Mouse (Mus musculus): ENCODE measurements around the gene Lrrc39. TPM values are rescaled to one million over a fixed set of nuclear protein-coding genes. Genes with fewer than 3 reads are reported as not detected.
"Not testable (repeated sequence)": the region's sequence is repeated elsewhere in the genome, so short reads cannot be mapped to it uniquely, and the experiment has no call there.

Gene Lrrc39
- 10 to 100 TPM; 42.6 to 54.3 TPM for total RNA-seq (2021)
- long read RNA-seq, experiment 1, transcript Lrrc39-201 (9 exons, 3,087 nt), result major isoform, 78 of 113 reads
- long read RNA-seq, experiment 1, partial matches to known transcripts, result 16 of 113 reads
- long read RNA-seq, experiment 1, other reads (novel, unspliced or antisense), result 17 of 113 reads
- long read RNA-seq, experiment 2, transcript Lrrc39-201 (9 exons, 3,087 nt), result major isoform, 63 of 97 reads
- long read RNA-seq, experiment 2, transcript Lrrc39-202 (5 exons, 2,880 nt), result minor isoform, 7 of 97 reads
- long read RNA-seq, experiment 2, partial matches to known transcripts, result 12 of 97 reads
- long read RNA-seq, experiment 2, other reads (novel, unspliced or antisense), result 15 of 97 reads

DNA sequence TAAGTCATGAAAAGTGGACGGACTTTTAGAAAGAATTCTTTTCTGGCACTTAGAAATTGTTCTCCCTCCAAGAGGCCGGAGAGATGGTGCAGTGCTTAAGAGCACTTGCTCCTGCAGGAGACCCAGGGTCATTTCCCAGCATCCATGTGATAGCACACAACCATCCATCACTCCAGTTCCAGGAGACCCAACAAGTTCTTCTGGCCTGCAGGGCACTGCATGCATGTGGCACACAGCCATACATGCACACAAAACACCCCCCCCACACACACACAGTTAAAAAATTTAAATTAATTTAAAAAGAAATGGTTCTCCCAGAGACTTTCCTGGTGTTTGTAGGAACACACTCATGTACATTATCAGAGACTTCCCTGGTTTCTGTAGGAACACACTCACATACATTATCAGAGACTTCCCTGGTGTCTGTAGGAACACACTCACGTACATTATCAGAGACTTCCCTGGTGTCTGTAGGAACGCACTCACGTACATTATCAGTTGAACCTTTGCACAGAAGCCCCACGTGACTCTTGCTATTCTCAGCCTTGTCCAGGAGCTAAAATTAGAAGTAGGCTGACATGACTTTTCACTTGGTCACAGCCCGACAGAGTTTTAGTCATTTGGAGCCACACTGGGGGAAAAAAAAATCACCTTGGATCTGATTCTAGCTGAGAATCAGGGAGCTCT, at the start of gene Lrrc39:
Lrrc39 (plus strand) TSS at position 566 of the 687 bp plus-strand sequence.
- peak; percentile 7 for DNase-seq

DNA sequence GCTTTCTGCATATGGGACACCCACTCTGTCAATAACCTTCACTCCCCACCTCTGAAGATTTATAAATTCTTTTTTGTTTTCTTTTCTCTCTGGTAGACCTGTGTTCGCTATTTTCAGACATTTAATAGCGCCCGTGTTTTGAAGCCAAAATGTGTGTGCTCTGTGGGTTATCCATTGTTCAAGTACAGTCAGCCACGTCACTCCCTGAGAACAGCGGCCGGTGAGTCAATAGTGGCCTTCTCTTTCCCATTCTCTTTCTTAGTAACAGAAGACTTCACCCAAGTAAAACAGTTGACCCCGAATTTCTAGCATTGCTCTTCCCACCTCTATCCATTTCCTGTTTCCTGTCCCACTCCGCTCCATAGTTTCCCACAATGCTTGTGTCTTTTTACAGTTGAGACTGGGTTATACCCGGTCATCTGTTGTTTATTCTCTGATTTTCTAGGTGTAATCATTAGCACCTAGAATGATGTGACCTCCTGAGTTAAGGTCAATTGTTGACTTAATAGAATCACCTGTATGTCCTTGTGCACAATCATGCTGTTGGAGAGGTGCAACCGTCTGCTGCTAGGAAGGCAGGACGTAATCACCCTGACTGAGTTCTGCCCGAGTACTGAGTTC, 42.5 kb upstream of the Lrrc39 start:
- no peak for DNase-seq

- DNase-seq, result no peak
These were observed 33.0 kb upstream of the Lrrc39 start for GRCm38 (mm10) chr3:116529741-116530140.

DNA sequence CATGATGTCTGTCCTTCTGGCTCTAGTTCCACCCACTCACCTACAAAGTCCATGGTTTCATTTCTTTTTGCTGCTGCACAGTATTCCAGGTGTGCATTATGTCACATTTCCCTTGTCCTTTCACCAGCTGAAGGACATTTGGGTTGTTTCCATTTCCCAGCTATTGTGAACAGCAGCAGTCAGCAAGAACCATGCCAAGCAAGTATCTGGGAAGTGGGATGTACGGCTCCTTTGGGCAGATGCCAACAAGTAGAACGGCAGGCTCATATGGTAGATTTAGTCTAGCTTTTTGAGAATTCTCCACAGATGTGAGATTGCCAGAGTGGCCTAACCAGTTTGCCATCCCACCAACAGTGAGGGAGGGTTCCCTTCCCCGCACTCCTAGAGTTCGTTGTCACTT, 31.9 kb upstream of the Lrrc39 start:
- no peak for DNase-seq

GRCm38 (mm10) chr3:116536428-116537199, 26.2 kb upstream of the Lrrc39 start:
- DNase-seq, result no peak

GRCm38 (mm10) chr3:116537200-116537573, 25.6 kb upstream of the Lrrc39 start:
- no peak for DNase-seq

- no peak for DNase-seq
These were observed 20.7 kb upstream of the Lrrc39 start for GRCm38 (mm10) chr3:116542070-116542469.

- no peak for DNase-seq
These were observed 20.2 kb upstream of the Lrrc39 start for GRCm38 (mm10) chr3:116542532-116542931.

DNA sequence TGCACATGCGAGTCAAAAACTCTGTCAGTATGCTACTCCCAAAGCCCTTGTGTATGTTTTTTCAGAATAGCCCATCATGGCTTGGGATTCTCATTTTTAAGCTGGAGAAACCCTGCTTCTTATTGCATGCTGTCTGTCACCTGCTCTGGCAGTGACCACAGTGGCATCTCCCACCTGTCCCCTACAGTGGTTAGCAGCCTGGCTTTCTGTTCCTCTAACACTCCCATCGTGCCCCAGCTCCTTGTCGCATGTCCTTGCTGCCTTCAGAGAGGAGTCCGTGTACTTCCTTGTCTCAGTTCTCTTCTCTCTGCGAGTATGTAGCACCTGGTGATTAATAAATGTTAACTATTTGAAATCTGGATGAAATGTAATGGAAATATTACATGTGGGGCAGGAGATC, 15.3 kb upstream of the Lrrc39 start:
- no peak for DNase-seq

DNA sequence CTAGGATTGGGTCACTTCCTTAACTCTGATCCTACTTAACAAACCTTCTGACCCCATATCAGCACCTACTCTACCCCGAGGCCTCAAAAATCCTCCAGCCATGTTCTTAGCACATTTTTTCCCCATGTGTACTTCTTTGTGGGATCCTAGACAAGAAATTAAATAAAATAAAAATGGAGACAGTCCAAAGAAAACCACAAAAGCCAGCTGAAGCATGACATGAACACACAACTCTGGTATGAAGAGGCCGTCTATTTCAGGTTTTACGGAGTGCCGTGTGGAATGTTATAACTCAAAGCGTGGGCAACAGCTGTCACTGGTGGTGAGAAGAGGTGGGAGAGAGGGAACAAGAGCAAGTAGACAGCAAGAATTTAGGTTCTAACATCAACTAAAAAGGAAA, 11.4 kb upstream of the Lrrc39 start:
- DNase-seq, result no peak

DNA sequence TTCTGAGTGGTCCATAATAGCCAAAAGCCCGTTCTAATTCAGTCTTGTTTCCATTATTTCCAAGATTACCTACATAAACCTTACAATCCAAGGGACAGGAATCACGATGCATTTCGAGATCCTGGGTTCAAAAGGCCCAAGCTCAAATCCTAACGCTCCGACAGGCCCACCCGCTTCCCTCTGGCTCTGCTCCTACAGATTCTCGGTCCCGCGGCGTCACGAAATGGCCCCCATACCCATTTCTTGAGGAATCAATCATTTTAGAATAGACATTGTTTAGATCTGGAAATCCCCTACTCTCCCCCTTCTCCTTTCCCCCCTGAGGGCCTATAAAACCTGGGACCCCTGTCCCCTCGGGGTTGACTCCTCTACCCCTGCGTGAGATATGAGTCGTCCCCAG, 1.5 kb upstream of the Lrrc39 start:
- DNase-seq, result not testable (repeated sequence)

- no peak for DNase-seq
These were observed 321 bp downstream of the Lrrc39 start for GRCm38 (mm10) chr3:116563095-116563492.

GRCm38 (mm10) chr3:116570628-116571027, 7.9 kb downstream of the Lrrc39 start:
- no peak for DNase-seq

DNA sequence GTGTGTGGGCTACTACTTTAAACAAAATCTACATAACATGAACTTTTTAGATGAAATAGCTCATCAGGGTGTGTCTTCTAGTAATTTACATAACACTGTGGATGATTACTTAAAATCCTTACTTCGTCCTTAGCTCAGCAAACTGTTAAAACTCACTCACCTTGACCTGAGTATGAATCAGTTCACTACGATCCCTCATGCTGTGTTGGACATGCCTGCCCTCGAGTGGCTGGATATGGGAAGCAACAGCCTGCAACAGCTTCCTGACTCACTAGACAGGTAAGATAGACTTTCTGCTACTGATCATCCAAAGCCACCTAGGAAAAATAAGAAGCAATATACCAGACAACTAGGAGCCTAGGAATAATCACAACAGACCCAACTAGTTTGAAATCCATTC, 14.5 kb downstream of the Lrrc39 start:
- no peak for DNase-seq

- no peak for DNase-seq
These were observed 19.4 kb downstream of the Lrrc39 start for GRCm38 (mm10) chr3:116582201-116582600.

DNA sequence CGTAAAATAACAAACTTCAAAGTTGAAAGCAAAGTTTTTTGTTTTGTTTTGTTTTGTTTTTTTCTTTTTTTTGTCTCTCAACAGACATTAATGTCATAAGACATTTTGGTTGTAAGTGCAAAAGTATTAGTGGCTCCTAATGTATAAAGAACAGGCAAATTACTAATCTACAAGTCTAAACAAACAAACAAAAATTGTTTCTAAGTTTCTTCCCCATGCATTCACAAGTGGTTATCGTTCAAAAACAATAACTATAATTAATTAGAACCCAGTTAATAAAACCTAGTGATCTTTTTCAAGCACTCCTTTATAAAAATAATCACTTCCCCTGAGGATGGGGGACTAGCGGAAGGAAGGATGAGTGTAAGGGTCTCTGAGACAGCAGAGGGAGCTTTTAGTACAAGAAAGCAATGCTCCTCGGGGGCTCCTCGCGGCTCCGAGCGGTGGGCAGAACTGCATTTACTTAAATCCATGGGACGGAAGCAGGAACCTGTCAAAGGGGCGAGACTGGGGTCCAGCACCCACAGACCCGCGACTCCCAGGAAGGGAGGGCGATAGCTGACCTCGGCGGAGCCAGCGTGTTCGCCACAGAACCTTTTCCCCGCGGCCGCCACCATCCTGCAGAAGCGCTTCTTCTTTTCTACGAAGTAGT, 31.4 kb downstream of the Lrrc39 start:
- no peak for DNase-seq

DNA sequence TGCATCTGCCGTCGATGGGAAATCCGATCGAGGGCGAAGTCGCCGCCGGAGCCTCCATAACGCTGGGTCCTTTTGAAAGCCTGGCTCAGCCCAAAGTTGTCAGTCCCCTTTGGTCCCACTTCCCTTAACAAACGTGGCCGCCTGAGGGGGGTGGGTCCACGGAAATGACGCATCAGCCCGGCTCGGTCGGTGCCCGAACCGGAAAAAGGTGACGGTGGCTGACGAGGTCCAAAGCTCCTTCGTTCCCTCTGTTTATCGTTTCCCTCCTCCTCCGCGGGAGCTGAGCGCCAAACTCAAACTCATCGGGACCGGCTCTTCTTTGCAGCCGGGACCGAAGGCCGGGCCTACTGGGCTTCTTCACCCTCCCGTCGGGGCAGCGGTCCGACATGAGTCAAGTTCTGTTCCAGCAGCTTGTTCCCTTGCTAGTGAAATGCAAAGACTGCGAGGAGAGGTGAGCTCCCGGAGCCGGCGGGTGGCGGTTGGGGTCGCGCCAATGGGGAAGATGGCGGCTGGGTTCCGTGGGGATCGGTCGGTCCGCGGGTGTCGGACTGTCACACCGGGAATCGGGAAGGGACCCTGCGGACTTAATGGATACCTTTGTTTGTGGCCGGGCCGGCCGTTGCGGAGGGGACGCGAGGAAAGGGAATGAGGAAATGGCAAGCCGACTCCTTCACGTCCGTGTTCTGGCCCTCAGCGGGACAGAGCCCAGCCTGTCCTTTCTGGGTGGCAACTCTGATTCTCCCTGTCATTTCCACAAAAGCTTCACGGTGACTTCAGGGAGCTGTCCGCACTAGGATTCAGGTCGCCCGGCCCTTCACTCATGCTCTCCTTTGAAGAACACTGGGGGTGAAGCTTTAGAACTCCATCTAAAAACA, 32.2 kb downstream of the Lrrc39 start, which contains the start of gene Sass6:
Sass6 (plus strand) TSS at position 255 of the 875 bp plus-strand sequence.
- peak; percentile 96 for DNase-seq

DNA sequence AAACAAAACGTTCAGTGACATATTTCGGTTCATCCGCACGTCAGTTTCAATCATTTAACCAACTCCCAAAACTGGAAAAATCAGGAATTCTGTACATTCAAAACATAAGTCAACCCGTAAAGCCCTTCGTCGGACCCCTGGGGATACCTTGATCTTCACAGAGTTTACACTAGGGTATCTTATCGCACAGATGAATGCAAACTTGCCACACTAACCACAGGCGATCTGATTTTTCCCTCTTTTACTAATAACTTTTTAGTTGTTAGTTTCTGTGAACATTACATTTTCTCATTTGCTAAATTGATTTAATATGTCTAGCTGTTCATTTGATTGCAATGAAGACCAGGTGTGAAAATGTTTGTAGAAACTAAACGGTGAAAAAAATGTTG, 32.8 kb downstream of the Lrrc39 start:
- DNase-seq, result no peak

- no peak for DNase-seq
These were observed 36.9 kb downstream of the Lrrc39 start for GRCm38 (mm10) chr3:116599705-116600104.

DNA sequence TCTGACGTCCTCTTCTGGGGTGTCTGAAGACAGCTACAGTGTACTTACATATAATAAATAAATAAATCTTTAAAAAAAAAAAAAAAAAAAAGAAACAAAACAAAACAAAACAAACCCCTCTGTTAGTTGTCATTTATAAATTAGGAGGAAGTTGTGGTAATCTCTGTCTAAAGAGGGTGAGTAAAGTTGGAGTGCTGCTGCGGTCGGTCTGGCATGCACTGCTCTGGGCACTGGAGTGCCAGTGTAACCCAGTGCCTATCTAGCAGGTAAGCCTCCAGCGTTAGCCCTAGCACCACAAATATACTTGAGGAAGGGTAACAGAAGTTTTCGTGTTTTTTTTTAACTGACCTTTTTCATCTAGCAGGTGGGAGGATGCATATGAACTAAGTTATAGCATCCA, 38.2 kb downstream of the Lrrc39 start:
- no peak for DNase-seq

DNA sequence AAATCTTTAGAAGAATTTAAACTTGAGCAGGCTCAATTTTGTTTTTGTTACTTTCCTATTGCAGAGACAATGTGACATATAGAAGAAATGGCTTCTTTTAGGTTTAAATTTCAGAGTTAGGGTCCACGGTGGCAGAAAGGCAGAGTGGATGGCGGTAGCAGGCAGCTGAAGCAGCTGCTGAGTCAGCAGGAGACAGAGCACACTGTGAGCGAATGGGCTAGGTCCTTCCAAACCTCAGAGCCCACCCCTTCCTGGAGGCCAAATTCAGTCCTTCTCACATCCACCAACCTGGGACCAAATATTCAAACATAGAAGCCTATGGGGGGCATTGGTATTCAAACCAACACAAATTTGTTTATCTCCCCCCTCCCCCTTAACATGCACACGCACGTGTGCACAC, 39.0 kb downstream of the Lrrc39 start:
- DNase-seq, result no peak
